Mouse (Mus musculus) heart, adult 2 months (tissue): ENCODE results near the gene Tubb3.

Experiments
- CTCF ChIP-seq: fragments of 200-600 bp; IDR thresholded peaks from 2 replicates; pipeline ENCODE4 v1.8.1; 2022; ENCODE audit warnings: antibody characterized with exemption, mild to moderate bottlenecking, moderate library complexity
- EP300 ChIP-seq: fragments of 200-500 bp; IDR thresholded peaks from 2 replicates; pipeline ENCODE4 v1.6.1; 2011; ENCODE audit warnings: low read depth, low read length, control low read depth; ENCODE audit not compliant: insufficient read depth

DNA sequence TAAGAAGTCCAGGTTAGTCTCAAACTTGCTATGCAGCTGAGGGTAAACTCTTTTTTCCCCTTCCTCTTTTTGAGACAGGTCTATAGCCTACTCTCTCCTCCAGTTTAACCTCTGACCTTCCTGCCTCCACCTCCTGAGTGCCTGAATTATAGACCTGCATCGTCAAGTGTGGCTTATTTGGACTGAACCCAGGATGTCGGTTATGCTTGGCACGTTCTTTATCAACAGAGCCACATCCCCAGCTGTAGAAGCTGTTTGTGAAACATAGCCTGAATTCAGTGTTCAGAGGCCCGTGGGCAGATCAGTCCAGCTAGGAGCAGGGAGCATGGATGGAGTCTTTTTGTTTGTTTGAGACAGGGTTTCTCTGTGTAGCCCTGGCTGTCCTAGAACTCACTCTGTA lies 40.9 kb downstream of the Tubb3 start:
- TF ChIP-seq CTCF (no peak), EP300 (no peak)
